Mouse (Mus musculus) lung, embryonic 15.5 days (tissue): Measurements from ENCODE around the gene Adam19. TPM values are rescaled to one million over a fixed set of nuclear protein-coding genes. Genes with fewer than 3 reads are reported as not detected.
"Not testable (repeated sequence)": the region's sequence is repeated elsewhere in the genome, so short reads cannot be mapped to it uniquely, and the experiment has no call there.

Experiments used
- ATAC-seq: fragments of 200-750 bp; cut with Nextera tagmentation; 2 replicates; pipeline ENCODE4 v1.8.0; 2017; ENCODE audit warnings: moderate number of reproducible peaks, borderline replicate concordance; ENCODE audit not compliant: low FRiP score, low TSS enrichment; ENCODE audit errors: extremely low read depth
- H3K27ac ChIP-seq: fragments of 300-500 bp; sonication (generic); 2 replicates; pipeline ENCODE4 v1.5.1; 2015; ENCODE audit warnings: moderate library complexity, mild to moderate bottlenecking, inconsistent platforms
- H3K27me3 ChIP-seq: fragments of 300-500 bp; sonication (generic); 2 replicates; pipeline ENCODE4 v1.6.1; 2015; ENCODE audit warnings: inconsistent platforms
- H3K36me3 ChIP-seq: fragments of 300-500 bp; sonication (generic); 2 replicates; pipeline ENCODE4 v1.6.1; 2015; ENCODE audit warnings: inconsistent platforms
- H3K4me1 ChIP-seq: fragments of 300-500 bp; sonication (generic); 2 replicates; pipeline ENCODE4 v1.6.1; 2015; ENCODE audit warnings: inconsistent platforms
- H3K4me2 ChIP-seq: fragments of 300-500 bp; sonication (generic); 2 replicates; pipeline ENCODE4 v1.6.1; 2015; ENCODE audit warnings: inconsistent platforms, mild to moderate bottlenecking, moderate library complexity
- H3K4me3 ChIP-seq: fragments of 300-500 bp; sonication (generic); 2 replicates; pipeline ENCODE4 v1.5.1; 2015; ENCODE audit warnings: mild to moderate bottlenecking, inconsistent platforms
- H3K9ac ChIP-seq: fragments of 300-500 bp; sonication (generic); 2 replicates; pipeline ENCODE4 v1.6.1; 2015; ENCODE audit warnings: inconsistent platforms
- H3K9me3 ChIP-seq: fragments of 300-500 bp; sonication (generic); 2 replicates; pipeline ENCODE4 v1.6.1; 2016; ENCODE audit warnings: inconsistent platforms
- WGBS: fragments of 180-500 bp; shearing (Covaris S2); methylation state at CpG from one replicate; pipeline ENCODE4 v1.1.7; 2015; 5-methylcytosine and 5-hydroxymethylcytosine counted together
- polyA plus RNA-seq: library from polyadenylated mRNA; unstranded; fragments of >200 nt; fragmentation: Nextera tagmentation; extraction: Ambion mirVana; gene quantifications from 2 replicates; pipeline ENCODE4 v1.2.1, GENCODE M21; 2015

Adam19 gene
- polyA plus RNA-seq, 1 experiment from 2014 or later, result 23.4 TPM

GRCm38 (mm10) chr11:46036374-46036773, 19.4 kb upstream of the Adam19 start:
- no peak overlapping the region for H3K4me3 ChIP-seq
- H3K9ac ChIP-seq, result no peak overlapping the region
- no peak for ATAC-seq
- H3K36me3 ChIP-seq, result no peaks in the 10 kb centered on the region
- no peaks in the 10 kb centered on the region for H3K9me3 ChIP-seq
- no peak overlapping the region for H3K27ac ChIP-seq
- no peak overlapping the region for H3K4me2 ChIP-seq
- peaks cover 8% of the 10 kb centered on the region for H3K4me1 ChIP-seq
- no peaks in the 10 kb centered on the region for H3K27me3 ChIP-seq
- WGBS, result 90% methylated on average over 10 of the region's 10 CpGs

- Histone ChIP-seq H3K9ac (no peak overlapping the region), H3K9me3 (no peaks in the 10 kb centered on the region), H3K4me1 (peaks cover 8% of the 10 kb centered on the region), H3K36me3 (no peaks in the 10 kb centered on the region), H3K4me3 (no peak overlapping the region), H3K4me2 (no peak overlapping the region), H3K27me3 (no peaks in the 10 kb centered on the region), H3K27ac (no peak overlapping the region)
- no peak for ATAC-seq
- 72% methylated on average over 15 of the region's 15 CpGs for WGBS
Observed at GRCm38 (mm10) chr11:46038901-46039300, 16.9 kb upstream of the Adam19 start.

DNA sequence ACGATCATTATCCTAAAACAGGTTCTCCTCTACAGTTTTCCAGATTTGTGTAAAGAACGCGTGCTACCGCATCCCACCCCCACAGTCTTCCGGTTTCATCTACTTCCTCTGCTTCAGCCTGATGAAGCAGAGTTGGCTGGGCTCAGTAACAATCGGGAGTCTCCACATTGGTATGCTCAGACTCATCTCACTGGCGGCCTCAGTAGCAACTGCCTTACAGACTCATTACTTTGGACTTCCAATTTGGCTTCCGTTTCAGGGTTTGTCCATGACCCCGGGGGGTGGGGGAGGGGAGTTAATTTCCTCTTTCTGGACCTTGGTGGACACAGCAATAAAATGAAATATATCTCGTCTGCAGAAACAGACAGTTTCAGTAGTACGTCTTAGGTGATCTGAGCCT, 16.5 kb upstream of the Adam19 start:
- Histone ChIP-seq H3K27me3 (no peaks in the 10 kb centered on the region), H3K4me3 (no peak overlapping the region), H3K4me2 (no peak overlapping the region), H3K9me3 (no peaks in the 10 kb centered on the region), H3K36me3 (no peaks in the 10 kb centered on the region), H3K4me1 (peaks cover 8% of the 10 kb centered on the region), H3K27ac (no peak overlapping the region), H3K9ac (no peak overlapping the region)
- ATAC-seq, result no peak
- 53% methylated on average over 11 of the region's 11 CpGs for WGBS

DNA sequence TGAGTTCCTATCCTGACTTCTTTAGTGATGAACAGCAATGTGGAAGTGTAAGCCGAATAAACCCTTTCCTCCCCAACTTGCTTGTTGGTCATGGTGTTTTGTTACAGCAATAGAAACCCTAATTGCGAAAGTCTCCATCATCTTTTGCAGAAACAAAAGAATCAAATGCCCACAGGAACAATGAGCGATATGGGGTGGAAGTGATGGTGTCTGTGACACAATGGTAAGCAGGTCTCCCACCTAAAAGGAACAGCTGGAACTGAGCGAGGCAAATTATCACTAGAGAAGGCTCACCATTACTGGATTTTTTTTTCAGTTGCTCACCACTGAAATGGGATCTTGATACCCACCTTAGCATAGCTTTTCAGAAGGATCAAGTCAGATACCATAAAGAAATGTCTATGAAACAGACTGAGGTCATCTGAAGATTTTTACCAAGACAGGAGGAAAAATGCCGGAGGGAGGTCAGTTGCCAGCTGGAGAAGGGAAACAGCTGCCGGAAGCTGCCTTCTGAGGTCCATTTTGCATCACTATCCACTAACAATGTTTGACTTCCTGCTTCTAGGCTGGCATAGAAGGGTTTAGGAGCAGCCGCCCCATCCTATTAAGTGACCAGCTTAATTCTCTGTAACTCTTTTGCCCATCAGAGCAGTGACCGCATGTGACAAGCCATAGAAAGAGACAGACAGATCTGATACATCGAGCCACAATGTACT, 14.8 kb upstream of the Adam19 start:
- H3K27me3 ChIP-seq, result no peaks in the 10 kb centered on the region
- no peak overlapping the region for H3K4me3 ChIP-seq
- ATAC-seq, result no peak
- no peaks in the 10 kb centered on the region for H3K9me3 ChIP-seq
- H3K9ac ChIP-seq, result no peak overlapping the region
- no peak overlapping the region for H3K4me2 ChIP-seq
- 64% methylated on average over 9 of the region's 9 CpGs for WGBS
- peak overlapping the region; percentile 64 for H3K27ac ChIP-seq
- peaks cover 8% of the 10 kb centered on the region for H3K4me1 ChIP-seq
- H3K36me3 ChIP-seq, result no peaks in the 10 kb centered on the region

GRCm38 (mm10) chr11:46041607-46042267, 14.1 kb upstream of the Adam19 start:
- Histone ChIP-seq H3K9me3 (no peaks in the 10 kb centered on the region), H3K4me1 (peaks cover 8% of the 10 kb centered on the region), H3K27me3 (no peaks in the 10 kb centered on the region), H3K27ac (peak overlapping the region; percentile 64), H3K4me2 (no peak overlapping the region), H3K4me3 (no peak overlapping the region), H3K9ac (no peak overlapping the region), H3K36me3 (no peaks in the 10 kb centered on the region)
- WGBS, result 62% methylated on average over 12 of the region's 12 CpGs
- no peak for ATAC-seq

DNA sequence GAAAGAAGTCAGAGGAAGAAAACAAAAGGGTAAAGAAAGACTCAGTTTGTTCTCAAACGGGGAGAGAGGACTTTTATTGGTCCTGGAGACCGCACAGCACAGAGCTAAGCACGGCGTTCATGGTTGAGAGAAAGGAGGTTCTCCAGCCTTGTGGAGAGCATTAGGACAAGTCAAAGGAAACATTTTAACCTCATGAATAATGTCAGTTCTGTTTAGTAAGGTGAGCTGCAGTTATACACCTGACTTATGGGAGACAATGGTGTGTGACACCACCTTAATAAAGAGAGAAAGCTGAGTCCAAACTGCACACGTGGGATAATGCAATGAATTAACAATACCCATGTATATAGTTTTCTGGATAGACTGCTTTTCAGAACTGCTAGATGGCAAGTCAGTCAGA, 11.0 kb upstream of the Adam19 start:
- Histone ChIP-seq H3K4me1 (0 out of 2 replicates have a peak, but pooled peaks cover 2% of the 10 kb centered on the region), H3K36me3 (no peaks in the 10 kb centered on the region), H3K27me3 (no peaks in the 10 kb centered on the region), H3K27ac (no peak overlapping the region), H3K4me2 (no peak overlapping the region), H3K4me3 (no peak overlapping the region), H3K9ac (no peak overlapping the region), H3K9me3 (no peaks in the 10 kb centered on the region)
- 88% methylated on average over 5 of the region's 5 CpGs for WGBS
- no peak for ATAC-seq

DNA sequence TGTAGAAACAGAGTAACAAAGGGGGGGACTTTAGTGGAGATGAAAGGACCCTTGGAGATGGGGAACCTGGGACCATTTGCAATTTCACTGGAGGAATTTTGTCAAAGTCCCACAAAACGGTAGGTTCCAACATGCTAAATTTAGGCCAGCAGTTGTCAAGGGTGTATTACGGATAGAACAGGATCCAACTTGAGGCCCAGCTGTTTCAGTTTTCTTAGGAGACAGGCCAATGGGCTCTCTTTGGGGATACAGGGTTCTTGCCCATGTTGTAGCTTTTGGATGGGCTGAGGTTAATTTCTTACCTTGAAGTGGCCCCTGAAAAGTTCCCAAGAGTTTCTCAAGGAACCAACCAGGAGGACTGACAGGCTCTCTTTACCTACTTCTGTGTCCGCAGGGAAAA, 8.5 kb upstream of the Adam19 start:
- H3K27ac ChIP-seq, result no peak overlapping the region
- H3K4me1 ChIP-seq, result no peaks in the 10 kb centered on the region
- H3K9me3 ChIP-seq, result no peaks in the 10 kb centered on the region
- no peaks in the 10 kb centered on the region for H3K36me3 ChIP-seq
- H3K9ac ChIP-seq, result no peak overlapping the region
- no peak overlapping the region for H3K4me3 ChIP-seq
- no peak for ATAC-seq
- no peaks in the 10 kb centered on the region for H3K27me3 ChIP-seq
- no peak overlapping the region for H3K4me2 ChIP-seq
- 85% methylated on average over 3 of the region's 3 CpGs for WGBS

DNA sequence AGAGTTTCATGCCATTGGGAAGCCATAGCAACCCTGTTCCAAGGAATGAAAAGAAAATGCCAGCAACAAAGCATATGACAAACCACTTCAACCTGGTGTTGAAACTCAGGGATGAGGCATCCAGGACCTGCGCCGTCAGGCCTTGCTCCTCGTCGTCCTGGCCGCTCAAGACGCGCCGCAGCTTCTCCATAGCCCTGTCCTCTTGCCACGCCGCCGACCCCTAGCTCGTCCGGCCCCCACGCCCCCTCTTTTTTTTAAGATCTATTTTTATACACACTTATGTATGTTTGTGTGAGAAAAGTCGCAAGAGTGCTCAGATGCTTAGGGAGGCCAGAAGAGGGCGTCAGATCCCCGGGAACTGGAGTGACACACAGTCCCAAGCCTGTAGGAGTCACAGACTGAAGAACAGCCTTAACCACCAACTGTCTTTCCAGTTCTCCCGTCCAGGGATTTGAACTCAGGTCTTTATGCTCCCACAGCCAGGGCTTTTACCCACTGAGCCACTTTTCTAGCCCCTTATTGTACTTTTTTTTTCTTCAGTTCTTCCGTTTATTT, 3.6 kb upstream of the Adam19 start, which contains the start of gene Gm12166:
Gm12166 (minus strand) TSS at position 217 of the 555 bp plus-strand sequence.
- not testable (repeated sequence) for H3K27ac ChIP-seq, ATAC-seq, H3K4me3 ChIP-seq, H3K27me3 ChIP-seq, H3K9ac ChIP-seq, H3K4me2 ChIP-seq, H3K36me3 ChIP-seq, H3K9me3 ChIP-seq
- H3K4me1 ChIP-seq, result peaks cover 12% of the 10 kb centered on the region; the same call in 1 of the 2 replicates
- 34% methylated on average over 19 of the region's 19 CpGs for WGBS

DNA sequence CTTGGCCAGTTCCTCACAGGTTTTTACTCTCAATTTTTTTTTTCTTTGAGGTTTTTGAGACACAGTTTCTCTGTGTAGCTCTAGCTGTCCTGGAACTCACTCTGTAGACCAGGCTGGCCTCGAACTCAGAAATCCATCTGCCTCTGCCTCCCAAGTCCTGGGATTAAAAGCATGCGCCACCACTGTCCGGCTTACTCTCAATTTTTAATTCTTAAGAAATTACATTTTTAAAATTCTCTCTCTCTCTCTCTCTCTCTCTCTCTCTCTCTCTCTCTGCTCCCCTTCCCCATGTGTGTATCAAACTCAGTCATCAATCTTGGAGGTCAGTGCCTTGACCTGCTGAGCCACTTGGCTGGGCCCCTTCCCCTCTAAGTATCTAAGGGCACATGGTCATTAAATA, 2.3 kb upstream of the Adam19 start:
- not testable (repeated sequence) for H3K9ac ChIP-seq, H3K4me3 ChIP-seq, H3K4me2 ChIP-seq, H3K27me3 ChIP-seq, ATAC-seq, H3K36me3 ChIP-seq, H3K9me3 ChIP-seq, H3K27ac ChIP-seq
- peaks cover 12% of the 10 kb centered on the region; the same call in 1 of the 2 replicates for H3K4me1 ChIP-seq
- 98% methylated on average over 3 of the region's 3 CpGs for WGBS

GRCm38 (mm10) chr11:46054311-46054710, 1.5 kb upstream of the Adam19 start:
- Histone ChIP-seq H3K9ac (no peak overlapping the region), H3K4me2 (no peak overlapping the region), H3K27ac (no peak overlapping the region), H3K9me3 (no peaks in the 10 kb centered on the region), H3K4me3 (no peak overlapping the region), H3K4me1 (peaks cover 12% of the 10 kb centered on the region; the same call in 1 of the 2 replicates), H3K36me3 (no peaks in the 10 kb centered on the region), H3K27me3 (no peaks in the 10 kb centered on the region)
- WGBS, result 35% methylated on average over 5 of the region's 5 CpGs
- no peak for ATAC-seq

GRCm38 (mm10) chr11:46054911-46055895, 589 bp upstream of the Adam19 start:
- WGBS, result 18% methylated on average over 13 of the region's 13 CpGs
- peak overlapping the region; percentile 60 for H3K4me2 ChIP-seq
- peak overlapping the region; percentile 92 for H3K27ac ChIP-seq
- H3K36me3 ChIP-seq, result no peaks in the 10 kb centered on the region
- H3K4me3 ChIP-seq, result peak overlapping the region; percentile 75
- no peaks in the 10 kb centered on the region for H3K9me3 ChIP-seq
- peaks cover 20% of the 10 kb centered on the region for H3K4me1 ChIP-seq
- ATAC-seq, result peak; percentile 28
- H3K27me3 ChIP-seq, result no peaks in the 10 kb centered on the region
- H3K9ac ChIP-seq, result peak overlapping the region; percentile 80; the same call in 1 of the 2 replicates
